8 mouse cellular contexts compared by ENCODE assay signal in genomic region chr13:31558521-31559418, GRCm38 (mm10). TPM values are rescaled to one million over a fixed set of nuclear protein-coding genes. Genes with fewer than 3 reads are reported as not detected.
DNase-seq lines count a peak whose midpoint lies in the region; ATAC-seq and TF ChIP-seq lines count a peak whose summit lies in the region.

Gene A530084C06Rik (minus strand): TSS chr13:31559333.

- no peak for TF ChIP-seq CTCF in heart, adult 2 months (IDR thresholded peaks at IDR 0.05)
- TF ChIP-seq CTCF in liver, embryonic 14.5 days (IDR thresholded peaks at IDR 0.05; ENCODE audit: low read depth), result no peak

- ATAC-seq in liver, embryonic 14.5 days (ENCODE audit: insufficient read depth), result no peak; the same call in 1 of the 2 replicates

- no peak for TF ChIP-seq POLR2A in heart, adult 2 months (IDR thresholded peaks at IDR 0.05; ENCODE audit: insufficient read depth, low read depth, low read length)
- no peak for TF ChIP-seq POLR2A in myocyte (IDR thresholded peaks at IDR 0.05; ENCODE audit: insufficient read length, low read depth)

- H3K9me3 ChIP-seq in liver, embryonic 14.5 days (ENCODE audit: control insufficient read depth, low read length), result no peaks in the 10 kb centered on the region

- no peak within 1 kb of the TSS for H3K27ac ChIP-seq in heart, adult 2 months
- no peak within 1 kb of the TSS for H3K27ac ChIP-seq in liver, embryonic 14.5 days

- peak within 1 kb of the TSS; percentile 63 for H3ac ChIP-seq in myocyte (ENCODE audit: control insufficient read depth, insufficient read length)

- H3K79me2 ChIP-seq in heart, adult 2 months (replicated peaks; ENCODE audit: control insufficient read depth, insufficient read depth, low read length), result no peaks in the 10 kb centered on the region
- no peaks in the 10 kb centered on the region for H3K79me2 ChIP-seq in myocyte (ENCODE audit: control insufficient read depth, insufficient read depth)

- peaks cover 23% of the 10 kb centered on the region for H3K27me3 ChIP-seq in heart, adult 2 months (ENCODE audit: control insufficient read depth, insufficient read depth, low read length)
- H3K27me3 ChIP-seq in liver, embryonic 14.5 days (ENCODE audit: control insufficient read depth, insufficient read depth, low read length), result peaks cover 54% of the 10 kb centered on the region
- H3K27me3 ChIP-seq in myocyte (ENCODE audit: control insufficient read depth, insufficient read depth, insufficient read length), result no peaks in the 10 kb centered on the region

- peak within 1 kb of the TSS; percentile 55 for H3K4me3 ChIP-seq in heart, adult 2 months
- H3K4me3 ChIP-seq in liver, embryonic 14.5 days (ENCODE audit: insufficient read depth in 1 of 2, low read depth in 2 of 2, low read length in 2 of 2), result peak within 1 kb of the TSS; percentile 42 to 43
- H3K4me3 ChIP-seq in myocyte, result peak within 1 kb of the TSS; percentile 50

- H3K4me2 ChIP-seq in liver, embryonic 14.5 days (ENCODE audit: low read depth), result peak within 1 kb of the TSS; percentile 64
- H3K4me2 ChIP-seq in myocyte (ENCODE audit: low read depth), result peak within 1 kb of the TSS; percentile 100

- intact Hi-C loops in heart, adult 2 months (cut with DNase I), result no loop called here

- WGBS in heart, adult 2 months, result under 1% methylated on average over 88 of the region's 88 CpGs
- WGBS in liver, embryonic 14.5 days (ENCODE audit: insufficient replicate concordance), result under 1% methylated on average over 76 of the region's 88 CpGs

- H3K36me3 ChIP-seq in heart, adult 2 months (ENCODE audit: control insufficient read depth, insufficient read depth, low read length), result no peaks in the 10 kb centered on the region
- no peaks in the 10 kb centered on the region for H3K36me3 ChIP-seq in liver, embryonic 14.5 days (replicated peaks; ENCODE audit: control insufficient read depth, insufficient read depth, low read depth)
- H3K36me3 ChIP-seq in myocyte (ENCODE audit: control insufficient read depth, insufficient read depth), result no peaks in the 10 kb centered on the region

- peak; percentile 34 for DNase-seq in ovary, postnatal 36 days (ENCODE audit: low spot score)
- DNase-seq in ovary, postnatal 14 days (ENCODE audit: low spot score), result no peak
- peak; percentile 41 to 45 for DNase-seq in adrenal gland, postnatal 36 days
- DNase-seq in heart, adult 2 months, result peak; percentile 30 to 46
- peak; percentile 65 for DNase-seq in kidney, adult 18-20 months
- DNase-seq in liver, embryonic 14.5 days (ENCODE audit: low read depth in 3 of 3, low spot score in 3 of 3), result no peak
- DNase-seq in MN1 (ENCODE audit: low spot score), result no peak

- H3K4me1 ChIP-seq in heart, adult 2 months (ENCODE audit: control insufficient read depth, insufficient read depth, low read length), result no peaks in the 10 kb centered on the region
- H3K4me1 ChIP-seq in liver, embryonic 14.5 days (replicated peaks; ENCODE audit: control insufficient read depth in 2 of 2, insufficient read depth in 2 of 2, low read length in 1 of 2), result no peaks in the 10 kb centered on the region; a peak in 1 of 4 replicates

- peak within 1 kb of the TSS; percentile 39 for H3K9ac ChIP-seq in heart, adult 2 months (ENCODE audit: low read depth, low read length)
- no peak within 1 kb of the TSS for H3K9ac ChIP-seq in liver, embryonic 14.5 days (replicated peaks)

- no peak for TF ChIP-seq EP300 in heart, adult 2 months (IDR thresholded peaks at IDR 0.05; ENCODE audit: insufficient read depth, low read depth, low read length)
- no peak for TF ChIP-seq EP300 in liver, embryonic 14.5 days (IDR thresholded peaks at IDR 0.05; ENCODE audit: low read depth)

TF ChIP-seq in myocyte, 11 proteins besides CTCF, POLR2A, EP300 and RAD21:
- TF ChIP-seq MYOD1 (IDR thresholded peaks at IDR 0.05; ENCODE audit: control insufficient read depth in 1 of 3, insufficient read length in 2 of 3, low read depth in 2 of 3) (no peak), E2F4 (IDR thresholded peaks at IDR 0.05; ENCODE audit: insufficient read depth) (no peak), MAX (IDR thresholded peaks at IDR 0.05; ENCODE audit: low read depth) (no peak), TCF12 (IDR thresholded peaks at IDR 0.05; ENCODE audit: insufficient read depth, poor library complexity, severe bottlenecking) (no peak), CEBPB (IDR thresholded peaks at IDR 0.05; ENCODE audit: insufficient read depth, poor library complexity, severe bottlenecking) (no peak), USF1 (IDR thresholded peaks at IDR 0.05; ENCODE audit: low read depth) (no peak), TCF3 (IDR thresholded peaks at IDR 0.05; ENCODE audit: insufficient read length, low read depth) (no peak), REST (IDR thresholded peaks at IDR 0.05; ENCODE audit: insufficient read depth, insufficient read length) (no peak), SRF (IDR thresholded peaks at IDR 0.05; ENCODE audit: control insufficient read depth, insufficient read length, low read depth) (no peak), POLR2AphosphoS2 (IDR thresholded peaks at IDR 0.05; ENCODE audit: insufficient read length, low read depth) (no peak), MYOG (IDR thresholded peaks at IDR 0.05; ENCODE audit: control insufficient read depth in 1 of 3, insufficient read depth in 1 of 3, insufficient read length in 2 of 3, low read depth in 2 of 3) (no peak)

RNA-seq across cellular contexts. Expression of gene A530084C06Rik, which starts in this region (rescaled TPM):
- total RNA-seq in adrenal gland, postnatal 36 days (2021), result not detected
- under 1 TPM in 1 of 2 experiments, not detected in 1; 0.08 TPM for total RNA-seq in heart, adult 2 months (2021)
- polyA plus RNA-seq in heart, adult 2 months (2012; rRNA removed), result not detected in 2 replicates
- 0.04 and 0.06 TPM in 2 replicates for polyA plus RNA-seq in liver, embryonic 14.5 days (2012; rRNA removed)
- not detected in 2 replicates for polyA plus RNA-seq in liver, embryonic 14.5 days (2014; fragmentation: Nextera tagmentation; extraction: Ambion mirVana)
- polyA plus RNA-seq in myocyte (2012; fragmentation: generic; extraction: Trizol), result not detected

Comparison
In these comparisons a context has a peak if more than half of its experiments do, and no peak if none do; other contexts are left out.
1. DNase-seq: peak in ovary, postnatal 36 days (single experiment) and kidney, adult 18-20 months (single experiment); none in ovary, postnatal 14 days (single experiment), liver, embryonic 14.5 days (0 of 3) and MN1 (single experiment).
2. Peak in DNase-seq in adrenal gland, postnatal 36 days; RNA of the gene not detected or under 1 TPM.
3. Peak in DNase-seq, H3K4me3 ChIP-seq and H3K9ac ChIP-seq in heart, adult 2 months; RNA of the gene not detected or under 1 TPM.
4. Peak in every context shown above with its lines, with median percentiles within 50 percentile points of each other: H3K4me3 ChIP-seq.